Mouse (Mus musculus): ENCODE results near the gene Ephb1. TPM values are rescaled to one million over a fixed set of nuclear protein-coding genes. Genes with fewer than 3 reads are reported as not detected.

Ephb1 gene
- polyA plus RNA-seq (2012; rRNA removed) = 48.5 and 52.1 TPM in 2 replicates

DNA sequence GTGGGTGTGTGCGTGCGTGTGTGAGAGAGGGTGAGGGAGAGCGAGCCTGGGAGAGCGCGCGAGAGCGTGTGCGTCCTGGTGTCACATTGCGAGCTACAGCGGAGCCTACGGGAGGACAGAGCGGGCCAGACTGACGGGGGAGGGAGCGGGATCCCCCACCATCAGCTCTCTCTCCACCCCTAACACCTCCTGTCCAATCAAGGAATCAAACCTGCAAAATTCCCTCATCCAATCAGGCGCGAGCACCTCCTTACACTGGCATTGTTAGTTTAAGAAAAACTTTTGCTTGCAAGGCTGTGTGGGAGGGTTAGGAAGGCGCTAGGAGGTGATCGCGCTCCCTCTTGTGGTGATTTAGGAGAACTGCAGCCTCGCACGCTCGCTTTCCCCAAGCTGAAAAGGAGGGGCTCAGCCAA is at the start of gene Ephb1:
Ephb1 (minus strand) TSS at position 133 of the 413 bp plus-strand sequence.

Other genes with a start within 250 kb of the Ephb1 start
- gene Ky, start 151.1 kb upstream of the Ephb1 start, polyA plus RNA-seq (2012; rRNA removed) = 1.5 and 1.8 TPM in 2 replicates